Mouse (Mus musculus): ENCODE measurements around the gene Sec14l3. TPM values are rescaled to one million over a fixed set of nuclear protein-coding genes. Genes with fewer than 3 reads are reported as not detected.
"Not testable (repeated sequence)": the region's sequence is repeated elsewhere in the genome, so short reads cannot be mapped to it uniquely, and the experiment has no call there.

The Sec14l3 gene
- total RNA-seq, 4 experiments from 2014 or later, result not detected

GRCm38 (mm10) chr11:4101851-4102250 is 37.2 kb downstream of the Sec14l3 start:
- no peak for DNase-seq (ENCODE audit: low spot score in 2 of 2)

GRCm38 (mm10) chr11:4103522-4103921 is 38.9 kb downstream of the Sec14l3 start:
- DNase-seq (ENCODE audit: low spot score in 2 of 2), result no peak

- no peak for DNase-seq (ENCODE audit: low spot score in 2 of 2)
Observed at GRCm38 (mm10) chr11:4104989-4105388, 40.3 kb downstream of the Sec14l3 start.

GRCm38 (mm10) chr11:4105444-4105843 is 40.8 kb downstream of the Sec14l3 start:
- DNase-seq (ENCODE audit: low spot score in 2 of 2), result no peak

- DNase-seq (ENCODE audit: low spot score in 2 of 2), result not testable (repeated sequence)
Observed at GRCm38 (mm10) chr11:4107901-4108300, 43.3 kb downstream of the Sec14l3 start.

GRCm38 (mm10) chr11:4108691-4109090 is 44.0 kb downstream of the Sec14l3 start:
- DNase-seq (ENCODE audit: low spot score in 2 of 2), result no peak

GRCm38 (mm10) chr11:4112033-4112432 is 47.4 kb downstream of the Sec14l3 start:
- no peak for DNase-seq (ENCODE audit: low spot score in 2 of 2)

GRCm38 (mm10) chr11:4112861-4113260 is 48.2 kb downstream of the Sec14l3 start:
- no peak for DNase-seq (ENCODE audit: low spot score in 2 of 2)

GRCm38 (mm10) chr11:4113496-4113895 is 48.9 kb downstream of the Sec14l3 start:
- DNase-seq (ENCODE audit: low spot score in 2 of 2), result no peak

- no peak for DNase-seq (ENCODE audit: low spot score in 2 of 2)
Observed at GRCm38 (mm10) chr11:4113970-4114369, 49.3 kb downstream of the Sec14l3 start.

- not testable (repeated sequence) for DNase-seq (ENCODE audit: low spot score in 2 of 2)
Observed at GRCm38 (mm10) chr11:4114541-4114940, 49.9 kb downstream of the Sec14l3 start.

- DNase-seq (ENCODE audit: low spot score in 2 of 2), result no peak
Observed at GRCm38 (mm10) chr11:4115407-4115806, 50.8 kb downstream of the Sec14l3 start.

- DNase-seq (ENCODE audit: low spot score in 2 of 2), result no peak
Observed at GRCm38 (mm10) chr11:4116458-4117141, 52.0 kb downstream of the Sec14l3 start.

GRCm38 (mm10) chr11:4117372-4118071 is 52.9 kb downstream of the Sec14l3 start:
- DNase-seq (ENCODE audit: low spot score in 2 of 2), result no peak

GRCm38 (mm10) chr11:4118081-4118921 is 53.7 kb downstream of the Sec14l3 start:
- DNase-seq (ENCODE audit: low spot score in 2 of 2), result peak in 1 of 2 experiments; percentile 38

GRCm38 (mm10) chr11:4119635-4120034 is 55.0 kb downstream of the Sec14l3 start:
- DNase-seq (ENCODE audit: low spot score in 2 of 2), result no peak

- DNase-seq (ENCODE audit: low spot score in 2 of 2), result no peak
Observed at GRCm38 (mm10) chr11:4121691-4122090, 57.0 kb downstream of the Sec14l3 start.

GRCm38 (mm10) chr11:4122226-4122625 is 57.6 kb downstream of the Sec14l3 start:
- DNase-seq (ENCODE audit: low spot score in 2 of 2), result no peak

GRCm38 (mm10) chr11:4122742-4123579 is 58.3 kb downstream of the Sec14l3 start, which contains the start of gene Sec14l2:
Gene Sec14l2, minus strand, starts transcription at chr11:4123415.
- no peak for DNase-seq (ENCODE audit: low spot score in 2 of 2)

GRCm38 (mm10) chr11:4123922-4124321 is 59.3 kb downstream of the Sec14l3 start:
- no peak for DNase-seq (ENCODE audit: low spot score in 2 of 2)

- no peak for DNase-seq (ENCODE audit: low spot score in 2 of 2)
Observed at GRCm38 (mm10) chr11:4127059-4127458, 62.4 kb downstream of the Sec14l3 start.
